Mouse (Mus musculus) heart, embryonic 15.5 days (tissue): ENCODE data around the gene Tceal5. TPM values are rescaled to one million over a fixed set of nuclear protein-coding genes. Genes with fewer than 3 reads are reported as not detected.

Experiments used
- ATAC-seq: fragments of 200-750 bp; cut with Nextera tagmentation; replicated peaks from 2 replicates; pipeline ENCODE4 v1.8.0; 2017; ENCODE audit warnings: low read depth, moderate TSS enrichment; ENCODE audit not compliant: insufficient number of reproducible peaks, insufficient read depth, low FRiP score
- H3K27ac ChIP-seq: fragments of 300-500 bp; sonication (generic); 2 replicates; pipeline ENCODE4 v1.5.1; 2015; ENCODE audit warnings: mild to moderate bottlenecking, inconsistent platforms
- H3K27me3 ChIP-seq: fragments of 300-500 bp; sonication (generic); 2 replicates; pipeline ENCODE4 v1.6.1; 2015; ENCODE audit warnings: inconsistent platforms
- H3K36me3 ChIP-seq: fragments of 300-500 bp; sonication (generic); 2 replicates; pipeline ENCODE4 v1.6.1; 2015; ENCODE audit warnings: mild to moderate bottlenecking, inconsistent platforms
- H3K4me1 ChIP-seq: fragments of 300-500 bp; sonication (generic); replicated peaks from 2 replicates; pipeline ENCODE4 v1.6.1; 2015; ENCODE audit warnings: inconsistent platforms
- H3K4me2 ChIP-seq: fragments of 300-500 bp; sonication (generic); 2 replicates; pipeline ENCODE4 v1.6.1; 2015; ENCODE audit warnings: inconsistent platforms, mild to moderate bottlenecking, moderate library complexity
- H3K4me3 ChIP-seq: fragments of 300-500 bp; sonication (generic); 2 replicates; pipeline ENCODE4 v1.5.1; 2015; ENCODE audit warnings: mild to moderate bottlenecking, inconsistent platforms
- H3K9ac ChIP-seq: fragments of 300-500 bp; sonication (generic); 2 replicates; pipeline ENCODE4 v1.6.1; 2015; ENCODE audit warnings: mild to moderate bottlenecking, inconsistent platforms
- H3K9me3 ChIP-seq: fragments of 300-500 bp; sonication (generic); replicated peaks from 2 replicates; pipeline ENCODE4 v1.6.1; 2016; ENCODE audit warnings: inconsistent platforms
- WGBS: fragments of 180-500 bp; shearing (Covaris S2); methylation state at CpG from one replicate; pipeline ENCODE4 v1.1.7; 2015; ENCODE audit warnings: mixed read lengths; 5-methylcytosine and 5-hydroxymethylcytosine counted together
- microRNA-seq: library from miRNA; unstranded; fragments of <30 nt; microRNA quantifications from one replicate; pipeline ENCODE4, GENCODE M21; 2016
- polyA plus RNA-seq: library from polyadenylated mRNA; unstranded; fragments of >200 nt; fragmentation: Nextera tagmentation; extraction: Ambion mirVana; gene quantifications from 2 replicates; pipeline ENCODE4 v1.2.1, GENCODE M21; 2015

The Tceal5 gene
- polyA plus RNA-seq, 1 experiment from 2014 or later, result 20.2 TPM

DNA sequence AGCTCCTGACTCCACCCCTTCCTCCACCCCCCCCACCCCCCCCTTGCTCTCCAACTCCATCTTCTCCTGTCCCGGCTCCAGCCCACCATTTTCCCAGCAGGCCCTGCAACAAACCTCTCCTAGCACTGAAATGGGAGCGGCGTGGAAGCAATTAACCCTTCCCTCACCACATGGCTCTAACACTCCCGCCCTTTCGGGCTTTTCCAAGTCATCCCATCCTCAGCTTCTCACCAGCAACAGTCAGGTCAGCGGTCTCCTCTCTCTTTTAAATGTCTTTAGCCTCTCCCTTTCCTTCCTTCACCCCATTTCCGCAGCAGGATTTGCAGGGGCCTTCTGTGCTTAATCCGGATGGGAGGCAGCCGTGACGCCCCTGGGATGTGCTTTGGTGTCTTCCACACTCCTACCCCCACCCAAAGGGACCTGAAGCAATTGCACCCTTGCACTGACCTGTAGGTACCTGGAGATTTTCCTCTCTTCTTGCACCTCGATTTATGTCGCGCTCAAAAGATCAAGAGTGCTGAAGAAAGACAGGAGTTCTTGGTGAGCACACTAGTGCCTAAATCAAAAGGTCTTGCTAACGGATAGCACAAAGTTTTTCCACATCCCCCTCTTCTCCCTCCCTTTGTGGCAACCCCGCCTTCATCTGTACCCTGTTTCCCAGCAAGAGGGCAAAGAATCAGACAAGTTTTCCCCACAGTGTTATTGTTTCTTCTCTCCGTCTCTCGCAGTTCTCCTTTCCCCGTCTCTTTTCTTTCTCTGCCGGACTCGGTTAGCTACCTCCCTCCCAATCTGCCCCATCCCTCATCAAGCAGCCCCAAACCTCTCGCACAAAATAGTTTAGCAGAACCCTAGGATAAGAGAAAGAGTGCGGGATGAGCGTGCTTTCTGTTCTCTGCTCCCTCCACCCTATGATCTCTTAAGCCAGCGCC lies 32.2 kb downstream of the Tceal5 start:
- Histone ChIP-seq H3K9me3 (no peaks in the 10 kb centered on the region), H3K36me3 (no peaks in the 10 kb centered on the region), H3K4me1 (no peaks in the 10 kb centered on the region), H3K4me2 (peak overlapping the region; percentile 60), H3K27ac (peak overlapping the region; percentile 89), H3K9ac (peak overlapping the region; percentile 58), H3K4me3 (peak overlapping the region; percentile 58), H3K27me3 (no peaks in the 10 kb centered on the region; the same call in 1 of the 2 replicates)
- peak; percentile 57 for ATAC-seq
- WGBS, result 12% methylated on average over 24 of the region's 24 CpGs

DNA sequence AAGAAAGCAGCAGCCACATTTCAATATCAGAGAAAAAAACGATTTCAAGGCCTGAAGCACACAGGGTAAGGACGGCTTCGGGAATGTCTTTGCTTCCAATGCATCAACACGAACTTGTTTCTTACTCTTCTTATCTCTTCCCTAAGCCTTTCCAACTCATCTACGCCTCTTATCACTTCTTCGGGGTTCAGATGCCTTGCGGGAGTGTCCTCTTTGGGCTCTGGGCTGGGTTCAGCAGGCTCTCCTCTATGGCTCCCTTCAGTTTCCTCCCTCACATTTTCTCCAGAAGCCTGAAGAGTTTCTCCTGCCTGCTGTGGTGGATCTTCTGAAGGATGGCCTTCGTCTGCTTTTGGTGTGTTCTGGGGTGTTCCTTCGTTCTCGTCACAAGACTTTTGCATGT lies 33.1 kb downstream of the Tceal5 start:
- Histone ChIP-seq H3K27ac (peak overlapping the region; percentile 51), H3K4me3 (peak overlapping the region; percentile 58), H3K4me2 (peak overlapping the region; percentile 60), H3K27me3 (no peaks in the 10 kb centered on the region; the same call in 1 of the 2 replicates), H3K36me3 (no peaks in the 10 kb centered on the region), H3K9me3 (no peaks in the 10 kb centered on the region), H3K9ac (peak overlapping the region; percentile 41), H3K4me1 (no peaks in the 10 kb centered on the region)
- ATAC-seq, result no peak
- 32% methylated on average over 10 of the region's 10 CpGs for whole genome bisulfite sequencing

Small RNA genes lying within 50 kb of the gene (microRNA-seq; reads per million reads assigned to microRNA genes)
- gene Mir6383, result not detected

Other genes with a start within 250 kb of the Tceal5 start
- gene Arxes2, start 210.1 kb downstream of the Tceal5 start, polyA plus RNA-seq, result 58.6 and 61.2 TPM in 2 replicates
- 19.3 and 20.9 TPM in 2 replicates for gene Arxes1, start 170.5 kb downstream of the Tceal5 start, polyA plus RNA-seq
- gene Bex2, start 135.6 kb downstream of the Tceal5 start, polyA plus RNA-seq, result 12.5 and 28.2 TPM in 2 replicates
- gene Nxf3, start 118.6 kb downstream of the Tceal5 start, polyA plus RNA-seq, result 0.09 and 0.53 TPM in 2 replicates
- 131 and 190 TPM in 2 replicates for gene Bex4, start 64.9 kb downstream of the Tceal5 start, polyA plus RNA-seq
- gene Tceal8, start 31.5 kb downstream of the Tceal5 start, polyA plus RNA-seq, result 219 and 266 TPM in 2 replicates
- 12.0 and 20.2 TPM in 2 replicates for gene Tceal7, start 10.9 kb upstream of the Tceal5 start, polyA plus RNA-seq
- gene Bex1, start 11.6 kb upstream of the Tceal5 start, polyA plus RNA-seq, result 189 and 225 TPM in 2 replicates
- gene Tceal9, start 41.2 kb upstream of the Tceal5 start, polyA plus RNA-seq, result 377 and 423 TPM in 2 replicates
- 396 and 413 TPM in 2 replicates for gene Bex3, start 66.4 kb upstream of the Tceal5 start, polyA plus RNA-seq